Mouse (Mus musculus) intestine, embryonic 14.5 days (tissue): ENCODE data around the gene Tal1. TPM values are rescaled to one million over a fixed set of nuclear protein-coding genes. Genes with fewer than 3 reads are reported as not detected.
A peak's percentile ranks its signal among the peaks of the same experiment; 100 is the strongest.

ENCODE experiments used
- ATAC-seq: fragments of 200-750 bp; cut with Nextera tagmentation; replicated peaks from 2 replicates; pipeline ENCODE4 v1.8.0; 2017; ENCODE audit warnings: low read depth, moderate number of reproducible peaks, moderate TSS enrichment, moderate library complexity; ENCODE audit not compliant: low FRiP score, low TSS enrichment
- DNase-seq: peaks from one replicate; pipeline ENCODE4 v3.0.0-alpha.2; 2018; ENCODE audit warnings: low spot score
- H3K27ac ChIP-seq: fragments of 300-500 bp; sonication (generic); 2 replicates; pipeline ENCODE4 v1.5.1; 2014; ENCODE audit warnings: low read depth, mild to moderate bottlenecking, control low read depth
- H3K27me3 ChIP-seq: fragments of 300-500 bp; sonication (generic); replicated peaks from 2 replicates; pipeline ENCODE4 v1.6.1; 2014; ENCODE audit warnings: low read length, control low read depth; ENCODE audit not compliant: control insufficient read depth, insufficient read depth
- H3K36me3 ChIP-seq: fragments of 300-500 bp; sonication (generic); 2 replicates; pipeline ENCODE4 v1.6.1; 2014; ENCODE audit warnings: low read length, control low read depth; ENCODE audit not compliant: control insufficient read depth, insufficient read depth
- H3K4me1 ChIP-seq: fragments of 300-500 bp; sonication (generic); replicated peaks from 2 replicates; pipeline ENCODE4 v1.6.1; 2014; ENCODE audit warnings: low read length, control low read depth, mixed read lengths; ENCODE audit not compliant: control insufficient read depth, insufficient read depth
- H3K4me2 ChIP-seq: fragments of 300-500 bp; sonication (generic); 2 replicates; pipeline ENCODE4 v1.6.1; 2014; ENCODE audit warnings: low read length
- H3K4me3 ChIP-seq: fragments of 300-500 bp; sonication (generic); 2 replicates; pipeline ENCODE4 v1.5.1; 2014; ENCODE audit warnings: low read depth, low read length, control low read depth, mixed read lengths
- H3K9ac ChIP-seq: fragments of 300-500 bp; sonication (generic); 2 replicates; pipeline ENCODE4 v1.6.1; 2014; ENCODE audit warnings: mild to moderate bottlenecking, low read length
- H3K9me3 ChIP-seq: fragments of 300-500 bp; sonication (generic); 2 replicates; pipeline ENCODE4 v1.6.1; 2016; ENCODE audit warnings: low read length, control low read depth; ENCODE audit not compliant: control insufficient read depth
- WGBS: fragments of 180-500 bp; shearing (Covaris S2); extraction: QIAGEN DNeasy Blood & Tissue Kit; methylation state at CpG from one replicate; pipeline ENCODE4 v1.1.7; 2014; 5-methylcytosine and 5-hydroxymethylcytosine counted together
- polyA plus RNA-seq: library from polyadenylated mRNA; unstranded; fragments of >200 nt; fragmentation: Nextera tagmentation; extraction: Ambion mirVana; gene quantifications from 2 replicates; pipeline ENCODE4 v1.2.1, GENCODE M21; 2014

Gene Tal1
- polyA plus RNA-seq, 1 experiment from 2014 or later: 0.96 TPM

DNA sequence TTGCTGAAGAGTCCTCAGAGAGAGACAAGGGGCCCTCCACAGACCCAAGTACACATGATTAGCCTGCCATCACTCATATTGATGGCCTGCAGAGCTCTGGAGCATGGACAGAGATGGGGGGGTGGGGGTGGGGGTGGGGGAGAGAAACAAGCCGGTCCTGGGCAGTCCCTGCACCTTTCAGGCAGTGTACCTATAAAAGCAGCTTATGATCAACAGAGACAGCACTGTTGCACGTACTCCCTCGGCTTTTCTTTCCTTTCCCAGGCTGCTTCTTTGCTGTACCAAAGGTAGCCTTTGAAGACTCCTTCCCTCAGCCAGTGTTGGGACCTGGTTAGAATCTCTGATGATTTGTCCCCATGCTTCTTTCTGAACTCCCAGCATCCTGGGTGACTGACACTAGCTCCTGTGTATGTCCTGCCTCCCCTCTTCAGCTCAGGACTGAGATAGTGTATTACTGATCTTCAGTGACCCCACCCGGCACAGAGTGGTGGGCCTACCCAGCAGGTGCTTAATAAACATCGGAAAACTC, 23.7 kb downstream of the Tal1 start:
- no peaks in the 10 kb centered on the region for H3K27me3 ChIP-seq
- ATAC-seq (no peak), DNase-seq (no peak)
- no peak overlapping the region for H3K27ac ChIP-seq
- no peaks in the 10 kb centered on the region for H3K36me3 ChIP-seq
- H3K4me2 ChIP-seq: no peak overlapping the region
- no peak overlapping the region for H3K4me3 ChIP-seq
- 32% methylated on average over 5 of the region's 5 CpGs for WGBS
- H3K9ac ChIP-seq: no peak overlapping the region
- no peaks in the 10 kb centered on the region for H3K9me3 ChIP-seq
- H3K4me1 ChIP-seq: peaks cover 8% of the 10 kb centered on the region; the same call in 1 of the 2 replicates

DNA sequence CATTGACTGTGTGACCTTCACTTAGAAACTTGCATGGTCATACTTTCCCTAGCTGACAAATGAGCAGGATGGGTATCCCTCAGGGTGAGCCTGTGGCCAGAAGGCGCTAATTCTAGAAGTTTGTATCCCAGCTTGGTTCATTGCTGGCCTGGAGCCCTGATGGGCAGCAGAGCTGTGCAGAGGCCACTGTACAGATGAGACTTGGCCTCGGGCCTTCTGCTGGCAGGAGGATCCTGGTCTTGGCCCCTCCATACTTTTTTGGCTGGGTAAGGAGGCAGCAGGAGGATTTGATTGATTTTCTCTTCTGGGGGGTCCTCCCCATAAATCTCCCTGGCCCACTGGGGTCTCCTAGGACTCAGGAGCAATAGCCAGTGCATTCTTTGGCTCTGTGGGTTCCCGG, 26.8 kb downstream of the Tal1 start:
- Histone ChIP-seq H3K9ac (no peak overlapping the region), H3K27me3 (peaks cover 6% of the 10 kb centered on the region; the same call in 1 of the 2 replicates), H3K4me3 (no peak overlapping the region), H3K27ac (no peak overlapping the region), H3K4me1 (peaks cover 8% of the 10 kb centered on the region; the same call in 1 of the 2 replicates), H3K9me3 (no peaks in the 10 kb centered on the region), H3K4me2 (no peak overlapping the region), H3K36me3 (no peaks in the 10 kb centered on the region)
- DNase-seq (no peak), ATAC-seq (no peak)
- WGBS: 83% methylated on average over 3 of the region's 3 CpGs

DNA sequence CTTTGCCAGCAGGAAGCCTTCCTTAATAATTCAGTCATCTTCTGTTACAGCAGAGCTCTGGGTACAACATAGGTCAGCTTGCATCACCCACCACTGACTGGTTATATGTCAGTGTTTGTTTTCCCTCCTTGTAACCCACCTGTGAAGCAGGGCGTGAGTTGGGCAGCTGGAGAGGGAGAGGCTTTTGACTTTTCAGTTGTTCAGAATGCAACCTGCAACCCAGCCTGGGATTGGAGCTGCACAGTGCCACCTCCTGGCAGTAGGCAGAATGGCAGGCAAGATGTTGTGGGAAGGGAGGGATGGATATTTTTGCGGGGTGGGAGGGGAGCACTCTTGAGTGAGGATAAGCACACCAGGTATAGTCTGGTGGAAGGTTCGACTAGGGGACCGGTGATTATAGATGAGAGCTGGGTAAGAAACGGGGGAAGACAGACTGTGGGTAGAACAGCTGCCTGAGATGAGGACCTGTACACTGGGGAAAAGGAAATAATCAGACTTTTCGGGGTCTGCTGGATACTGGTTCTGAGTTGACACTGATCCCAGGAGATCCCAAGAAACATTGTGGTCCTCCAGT, 29.4 kb downstream of the Tal1 start:
- no peaks in the 10 kb centered on the region for H3K36me3 ChIP-seq
- 22% methylated on average over 6 of the region's 6 CpGs for WGBS

DNA sequence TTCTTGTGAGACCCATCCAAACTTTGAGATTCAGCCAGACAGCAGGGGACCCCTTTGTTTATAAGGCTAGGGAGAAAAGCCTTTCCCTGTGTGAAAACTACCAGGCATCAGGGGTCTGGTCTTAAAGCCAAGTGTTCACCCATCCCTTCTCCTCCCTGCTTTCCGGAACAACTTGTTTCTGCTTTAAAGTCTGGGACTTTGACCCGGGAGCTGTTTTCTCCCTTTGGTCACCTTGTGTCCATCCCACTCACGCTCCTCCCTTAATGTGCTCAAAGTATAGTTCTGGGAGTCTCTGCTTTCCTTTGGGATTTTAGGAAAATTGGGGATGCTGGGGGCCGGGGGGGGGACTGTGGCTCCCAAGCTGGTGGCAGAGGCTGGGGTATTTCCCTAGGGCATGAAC, 30.0 kb downstream of the Tal1 start:
- H3K9ac ChIP-seq: no peak overlapping the region
- DNase-seq (no peak), ATAC-seq (no peak)
- no peak overlapping the region for H3K27ac ChIP-seq
- no peak overlapping the region for H3K4me2 ChIP-seq
- WGBS: 59% methylated on average over 4 of the region's 4 CpGs
- H3K4me3 ChIP-seq: no peak overlapping the region
- H3K9me3 ChIP-seq: no peaks in the 10 kb centered on the region
- H3K36me3 ChIP-seq: no peaks in the 10 kb centered on the region
- H3K27me3 ChIP-seq: peaks cover 12% of the 10 kb centered on the region; the same call in 1 of the 2 replicates
- H3K4me1 ChIP-seq: no peaks in the 10 kb centered on the region

More for the DNA sequence above, 29.4 kb downstream of the Tal1 start:
- H3K27me3 ChIP-seq: peaks cover 12% of the 10 kb centered on the region; the same call in 1 of the 2 replicates
- H3K9me3 ChIP-seq: no peaks in the 10 kb centered on the region
- H3K4me1 ChIP-seq: no peaks in the 10 kb centered on the region
- H3K27ac ChIP-seq: no peak overlapping the region
- ATAC-seq (no peak; the same call in 1 of the 2 replicates), DNase-seq (peak; percentile 76)
- no peak overlapping the region for H3K4me2 ChIP-seq
- H3K4me3 ChIP-seq: no peak overlapping the region
- H3K9ac ChIP-seq: no peak overlapping the region

DNA sequence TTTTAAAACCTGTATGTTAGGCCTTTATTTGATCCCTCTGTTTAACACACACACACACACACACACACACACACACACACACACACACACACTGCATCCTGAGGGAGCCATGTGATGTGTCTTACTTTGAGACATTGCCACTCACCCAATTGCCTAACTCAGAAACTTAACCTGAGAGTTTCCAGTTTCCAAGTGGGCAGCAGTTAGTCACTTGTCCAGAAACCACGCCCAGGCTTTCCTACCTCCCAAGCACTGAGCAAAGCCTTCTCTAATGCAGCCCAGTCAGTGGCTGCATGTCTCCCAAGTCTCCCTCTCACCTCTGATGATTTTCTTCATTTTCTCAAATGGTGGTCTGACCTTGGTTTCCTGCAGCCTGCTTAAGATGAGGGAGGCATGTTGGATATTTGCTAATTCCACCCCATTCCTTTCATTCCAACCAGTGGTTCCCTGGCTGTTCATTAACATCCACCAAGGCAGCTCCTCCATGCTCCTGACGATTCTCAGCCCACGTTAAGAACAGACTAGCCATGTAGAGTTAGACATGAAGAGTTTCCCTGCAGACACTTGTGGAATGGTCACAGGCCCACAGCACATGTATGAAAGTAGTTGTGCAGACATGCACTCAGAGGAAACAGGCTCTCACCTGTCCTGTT, 30.7 kb downstream of the Tal1 start:
- WGBS: 48% methylated on average over 3 of the region's 3 CpGs
- H3K27me3 ChIP-seq: peaks cover 12% of the 10 kb centered on the region; the same call in 1 of the 2 replicates
- ATAC-seq (no peak), DNase-seq (no peak)
- no peaks in the 10 kb centered on the region for H3K9me3 ChIP-seq
- H3K27ac ChIP-seq: no peak overlapping the region
- no peak overlapping the region for H3K4me2 ChIP-seq
- no peaks in the 10 kb centered on the region for H3K4me1 ChIP-seq
- H3K9ac ChIP-seq: no peak overlapping the region
- H3K36me3 ChIP-seq: no peaks in the 10 kb centered on the region
- H3K4me3 ChIP-seq: no peak overlapping the region

DNA sequence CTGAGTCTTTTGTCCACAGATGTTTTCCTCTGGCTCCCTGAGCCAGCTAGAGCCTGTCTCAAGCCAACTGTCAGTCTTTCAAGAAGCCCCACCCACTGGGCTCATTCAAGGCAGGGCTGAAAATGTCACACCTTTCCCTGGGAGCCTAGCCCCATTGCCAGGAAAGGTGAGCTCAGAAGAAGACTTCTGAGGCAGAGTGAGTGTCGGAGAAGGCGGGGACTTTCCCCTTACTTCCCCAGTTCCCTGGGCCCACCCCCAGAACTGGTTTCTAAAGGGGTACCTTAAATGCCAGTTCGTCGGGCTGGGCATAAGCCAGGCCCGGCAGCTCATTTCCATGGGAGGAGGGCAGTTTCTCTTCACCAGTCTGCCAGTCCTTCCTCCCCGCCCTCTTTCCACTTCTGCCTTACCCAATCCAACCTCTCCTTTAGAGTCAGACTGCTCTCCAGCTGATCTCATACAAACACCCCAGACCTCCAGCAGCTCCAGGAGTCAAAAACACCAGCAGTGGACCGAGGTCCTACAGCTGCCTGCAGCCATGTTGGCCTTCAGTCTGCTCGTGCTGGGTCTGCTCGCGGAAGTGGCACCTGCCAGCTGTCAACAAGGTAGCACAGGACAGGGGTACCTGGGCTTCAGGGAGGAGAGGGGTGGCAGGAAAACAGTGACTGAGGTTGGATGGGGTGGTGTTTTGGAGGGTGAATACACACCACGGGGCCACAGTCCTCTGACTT, 32.5 kb downstream of the Tal1 start, which contains the start of gene Pdzk1ip1:
TSS of gene Pdzk1ip1 (plus strand) at position 98 of the 728 bp plus-strand sequence.
- no peak within 1 kb of the TSS for H3K9ac ChIP-seq
- 17% methylated on average over 11 of the region's 11 CpGs for WGBS
- no peaks in the 10 kb centered on the region for H3K4me1 ChIP-seq
- no peak within 1 kb of the TSS for H3K27ac ChIP-seq
- no peaks in the 10 kb centered on the region for H3K9me3 ChIP-seq
- no peaks in the 10 kb centered on the region for H3K36me3 ChIP-seq
- H3K27me3 ChIP-seq: peaks cover 12% of the 10 kb centered on the region; the same call in 1 of the 2 replicates
- H3K4me3 ChIP-seq: peak within 1 kb of the TSS; percentile 8; the same call in 1 of the 2 replicates
- H3K4me2 ChIP-seq: peak within 1 kb of the TSS; percentile 28; the same call in 1 of the 2 replicates
- no peak for DNase-seq
- ATAC-seq: no peak; the same call in 1 of the 2 replicates

DNA sequence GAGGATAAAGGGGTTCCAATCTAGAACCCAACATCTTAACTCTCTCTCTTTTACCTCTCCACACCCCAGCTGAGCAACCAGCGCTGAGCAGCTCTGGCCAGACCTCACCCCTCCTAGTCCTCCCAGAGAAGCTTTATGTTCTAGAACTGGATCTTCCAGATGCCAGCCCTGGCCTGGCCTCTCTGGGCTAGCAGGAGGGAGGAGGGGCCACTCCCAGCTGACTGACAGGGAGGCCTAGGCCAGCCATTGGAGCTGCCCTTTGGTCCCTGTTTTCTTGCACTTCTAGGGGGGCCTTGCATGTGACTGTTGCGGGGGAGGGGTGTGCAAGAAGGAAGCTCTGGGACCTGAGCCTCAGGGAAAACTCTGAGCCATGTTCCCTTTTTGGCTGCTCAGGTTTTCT, 34.4 kb downstream of the Tal1 start:
- WGBS: 56% methylated on average over 2 of the region's 2 CpGs
- H3K9me3 ChIP-seq: no peaks in the 10 kb centered on the region
- DNase-seq: no peak
- no peak overlapping the region for H3K4me2 ChIP-seq
- no peak overlapping the region for H3K27ac ChIP-seq
- H3K4me1 ChIP-seq: no peaks in the 10 kb centered on the region
- H3K9ac ChIP-seq: no peak overlapping the region
- no peaks in the 10 kb centered on the region for H3K36me3 ChIP-seq
- peak; percentile 58 for ATAC-seq
- H3K4me3 ChIP-seq: no peak overlapping the region
- H3K27me3 ChIP-seq: peaks cover 19% of the 10 kb centered on the region; the same call in 1 of the 2 replicates

DNA sequence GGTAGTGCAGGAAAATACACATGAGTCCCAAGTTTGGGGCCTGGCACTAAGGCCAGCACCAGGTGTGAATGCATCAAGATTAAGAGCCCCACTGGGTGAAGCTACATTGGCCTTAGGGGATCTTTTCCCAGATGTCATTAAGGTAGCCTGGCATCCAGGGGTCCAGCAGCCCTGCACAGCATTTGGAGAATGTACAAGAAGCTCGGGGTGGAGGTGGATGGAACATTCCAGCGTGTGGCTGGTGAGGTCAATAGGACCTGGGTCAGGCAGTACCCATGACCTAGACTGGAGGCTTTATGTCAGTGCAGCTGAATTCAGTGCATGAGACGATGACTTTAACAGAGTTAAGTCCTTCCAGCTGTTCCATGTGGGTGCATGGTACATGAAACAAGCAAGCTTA, 35.6 kb downstream of the Tal1 start:
- DNase-seq (no peak), ATAC-seq (no peak)
- H3K4me2 ChIP-seq: no peak overlapping the region
- peaks cover 27% of the 10 kb centered on the region; the same call in 1 of the 2 replicates for H3K27me3 ChIP-seq
- no peak overlapping the region for H3K4me3 ChIP-seq
- H3K36me3 ChIP-seq: no peaks in the 10 kb centered on the region
- no peak overlapping the region for H3K27ac ChIP-seq
- no peak overlapping the region for H3K9ac ChIP-seq
- WGBS: 83% methylated on average over 3 of the region's 3 CpGs
- H3K4me1 ChIP-seq: no peaks in the 10 kb centered on the region
- no peaks in the 10 kb centered on the region for H3K9me3 ChIP-seq
